Mouse (Mus musculus) 3134 (cell line): Measurements from ENCODE around the gene Dusp1.
A peak's percentile ranks its signal among the peaks of the same experiment; 100 is the strongest.

Experiments used
- DNase-seq: peaks from one replicate; pipeline ENCODE4 v3.0.0-alpha.2; 2011; ENCODE audit warnings: low spot score; ENCODE audit not compliant: insufficient read length; ENCODE audit errors: extremely low read depth

Dusp1 gene

DNA sequence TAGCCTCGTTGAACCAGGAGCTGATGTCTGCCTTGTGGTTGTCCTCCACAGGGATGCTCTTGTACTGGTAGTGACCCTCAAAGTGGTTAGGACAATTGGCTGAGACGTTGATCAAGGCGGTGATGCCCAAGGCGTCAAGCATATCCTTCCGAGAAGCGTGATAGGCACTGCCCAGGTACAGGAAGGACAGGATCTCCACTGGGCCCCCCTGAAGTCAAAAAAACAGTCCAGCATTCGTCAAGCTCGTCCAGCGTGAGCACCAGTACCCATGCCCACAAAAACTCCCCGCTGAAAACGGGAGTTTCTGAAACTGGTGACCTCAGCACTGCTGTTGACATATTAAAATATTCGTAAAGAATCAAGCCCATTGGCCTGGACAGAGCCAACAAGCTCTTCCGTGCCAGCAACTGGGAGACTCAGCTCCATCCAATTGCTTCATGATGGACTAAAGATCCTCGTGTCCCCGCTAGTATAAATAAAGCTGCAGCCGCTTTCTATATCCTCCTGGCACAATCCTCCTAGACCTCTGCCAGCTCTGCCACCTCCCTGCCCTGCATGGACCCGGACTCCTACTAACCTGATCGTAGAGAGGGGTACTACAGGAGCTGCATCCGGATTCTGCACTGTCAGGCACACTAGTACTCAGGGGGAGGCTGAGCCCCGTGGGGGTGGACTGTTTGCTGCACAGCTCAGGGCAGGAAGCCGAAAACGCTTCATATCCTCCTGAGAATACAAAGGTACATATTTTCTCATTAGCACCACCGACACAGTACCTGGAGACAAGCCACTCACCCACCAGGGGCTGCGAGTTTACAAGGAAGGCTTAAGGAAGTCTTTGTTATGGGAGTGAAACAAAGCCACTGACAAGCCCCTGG lies 54.7 kb downstream of the Dusp1 start:
- DNase-seq, result no peak

DNA sequence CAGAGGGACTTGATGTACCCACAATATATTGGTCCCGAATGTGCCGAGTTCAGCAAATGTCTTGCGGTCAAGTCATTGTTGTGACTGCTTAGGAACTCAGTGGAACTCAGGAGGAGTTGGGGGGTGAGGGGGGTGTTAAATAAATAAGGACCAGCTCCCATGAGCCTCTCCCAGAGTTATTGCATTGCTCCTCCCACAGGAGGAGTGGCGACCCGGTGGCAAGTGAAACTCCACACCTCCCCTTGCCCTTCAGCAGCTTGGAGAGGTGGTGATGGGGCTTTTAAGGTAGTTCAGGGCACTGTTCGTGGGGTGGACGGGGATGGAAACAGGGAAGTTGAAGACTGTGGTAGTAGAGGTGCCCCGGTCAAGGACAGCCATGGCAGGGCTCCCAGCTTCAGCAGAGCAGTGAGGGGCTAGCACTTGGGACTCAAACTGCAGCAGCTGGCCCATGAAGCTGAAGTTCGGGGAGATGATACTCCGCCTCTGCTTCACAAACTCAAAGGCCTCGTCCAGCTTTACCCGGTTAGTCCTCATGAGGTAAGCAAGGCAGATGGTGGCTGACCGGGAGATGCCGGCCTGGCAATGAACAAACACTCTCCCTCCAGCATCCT lies 55.8 kb downstream of the Dusp1 start:
- no peak for DNase-seq

DNA sequence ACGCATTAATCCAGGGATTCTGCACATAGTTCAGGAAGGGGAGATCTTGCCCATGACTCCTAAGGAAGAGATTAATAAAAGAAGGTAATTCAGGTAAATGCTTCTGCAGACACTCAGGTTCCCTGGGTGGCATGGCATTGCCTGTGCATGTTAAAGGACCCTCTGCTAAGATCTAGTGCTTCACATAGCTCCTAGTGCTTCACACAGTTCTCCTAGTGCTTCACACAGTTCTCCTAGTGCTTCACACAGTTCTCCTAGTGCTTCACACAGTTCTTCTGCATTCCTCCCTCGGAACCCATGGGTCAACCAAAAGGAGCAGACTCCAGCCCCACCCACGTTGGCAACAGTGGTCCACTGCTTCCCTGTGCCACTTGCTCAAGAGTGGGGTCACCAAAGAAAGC lies 56.7 kb downstream of the Dusp1 start:
- DNase-seq, result no peak

DNA sequence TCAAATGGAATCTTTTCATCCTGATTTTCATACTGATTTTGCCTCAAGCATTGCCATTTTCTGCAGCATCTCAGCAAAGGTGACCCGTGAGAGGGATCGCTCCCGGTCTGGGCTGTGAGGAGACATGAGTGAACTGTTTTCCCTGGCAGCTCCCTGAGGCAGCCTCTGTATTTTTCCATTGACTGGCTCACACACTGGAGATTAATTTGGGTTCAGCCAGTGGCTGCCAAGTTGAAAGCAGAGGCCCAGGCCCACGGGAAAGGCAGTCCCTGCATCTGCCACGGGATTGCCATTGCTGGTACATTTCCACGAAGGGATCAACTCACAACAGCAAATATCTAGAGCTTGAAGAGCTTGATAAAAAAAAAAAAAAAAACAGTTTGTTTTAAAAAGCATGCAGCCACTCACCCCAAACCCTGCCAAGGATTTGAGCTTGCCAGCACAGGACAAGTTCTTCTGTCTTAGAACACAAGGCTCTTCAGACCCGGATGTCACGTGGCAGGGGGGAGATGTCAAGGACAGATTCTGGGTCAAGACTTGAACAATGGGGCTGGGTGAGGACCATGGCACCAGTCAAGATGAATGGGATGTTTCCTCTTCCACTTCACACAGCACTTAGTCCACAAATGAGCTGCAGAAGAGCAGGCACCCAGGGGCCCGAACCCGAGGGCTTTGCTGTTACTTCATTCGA lies 57.8 kb downstream of the Dusp1 start:
- DNase-seq, result peak; percentile 46

DNA sequence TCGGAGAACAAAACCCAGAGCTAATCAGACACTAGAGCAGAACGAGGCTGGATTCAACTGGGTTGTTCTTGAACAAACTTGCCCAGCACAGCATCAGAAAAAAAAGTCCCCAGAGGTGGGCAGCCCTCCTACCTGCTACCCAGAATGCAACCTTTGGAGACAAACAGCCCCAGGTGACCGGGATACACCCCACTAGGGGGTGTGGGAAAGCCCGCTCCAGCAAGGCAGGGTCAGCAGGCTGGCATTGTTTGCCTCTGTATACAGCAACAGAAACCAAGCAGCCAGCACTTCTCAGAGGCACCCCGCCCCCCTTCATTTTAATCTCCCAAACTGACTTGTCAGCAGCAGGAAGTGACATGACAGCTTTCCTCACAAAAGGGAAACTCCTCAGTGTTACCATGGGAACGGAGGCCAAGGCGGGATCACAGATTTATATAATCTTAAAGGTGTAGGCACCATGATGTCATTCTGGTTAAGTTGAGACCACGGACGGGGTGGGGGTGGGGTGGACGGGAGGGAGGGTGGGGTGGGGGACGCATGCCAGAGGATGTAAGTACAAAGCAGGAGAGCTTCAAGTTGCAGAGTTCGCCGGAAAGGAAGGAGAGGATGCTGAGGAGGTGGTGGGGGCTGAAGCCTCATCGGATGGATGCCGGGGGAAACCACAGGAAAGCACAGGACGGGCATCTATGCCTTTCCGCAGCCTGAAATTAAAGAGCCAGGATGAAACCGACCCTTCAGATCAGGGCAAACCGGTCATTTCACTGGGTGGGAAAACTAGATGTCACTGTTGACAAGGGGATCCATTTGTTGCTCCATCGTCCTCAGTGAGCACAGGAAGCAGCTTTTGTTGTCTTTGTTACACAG lies 58.9 kb downstream of the Dusp1 start:
- DNase-seq, result no peak

DNA sequence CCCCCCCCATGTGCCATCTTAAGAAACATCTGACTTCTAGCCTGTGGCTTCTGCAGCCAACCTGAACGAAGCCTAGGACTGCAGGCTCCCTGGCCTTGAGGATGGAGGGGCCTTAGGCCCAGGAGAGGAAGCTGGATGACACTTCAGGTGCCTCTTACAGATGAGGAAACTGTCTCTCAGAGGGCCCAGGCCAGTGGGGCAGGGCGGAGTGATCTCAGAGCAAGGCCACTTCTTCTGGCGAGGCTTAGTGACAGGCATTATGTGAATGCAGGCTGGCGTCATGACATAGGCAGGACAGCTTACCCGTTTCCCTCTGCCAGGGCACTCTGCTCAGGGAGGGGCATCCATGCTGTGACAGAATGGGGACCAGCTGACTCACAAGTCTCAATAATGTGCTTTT lies 60.1 kb downstream of the Dusp1 start:
- DNase-seq, result no peak

DNA sequence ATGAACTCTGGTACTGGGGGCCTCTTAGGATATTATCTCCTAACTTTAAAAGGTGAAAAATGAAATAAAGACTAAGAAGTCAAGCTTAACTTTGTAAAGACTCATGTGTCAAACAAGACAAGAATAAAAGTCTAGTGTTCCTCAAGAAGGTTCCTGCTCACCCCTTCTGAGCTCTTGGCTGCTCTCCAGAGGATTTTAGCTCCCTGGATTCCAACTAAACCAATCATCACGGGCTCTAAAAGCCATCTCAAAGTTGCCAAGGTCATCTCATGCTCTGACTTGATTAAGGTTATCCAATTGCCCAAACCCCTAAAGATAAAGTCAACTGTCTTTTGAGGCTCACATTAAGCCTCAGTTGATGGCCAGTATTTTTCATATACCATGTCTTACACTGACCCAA lies 63.3 kb downstream of the Dusp1 start:
- no peak for DNase-seq

DNA sequence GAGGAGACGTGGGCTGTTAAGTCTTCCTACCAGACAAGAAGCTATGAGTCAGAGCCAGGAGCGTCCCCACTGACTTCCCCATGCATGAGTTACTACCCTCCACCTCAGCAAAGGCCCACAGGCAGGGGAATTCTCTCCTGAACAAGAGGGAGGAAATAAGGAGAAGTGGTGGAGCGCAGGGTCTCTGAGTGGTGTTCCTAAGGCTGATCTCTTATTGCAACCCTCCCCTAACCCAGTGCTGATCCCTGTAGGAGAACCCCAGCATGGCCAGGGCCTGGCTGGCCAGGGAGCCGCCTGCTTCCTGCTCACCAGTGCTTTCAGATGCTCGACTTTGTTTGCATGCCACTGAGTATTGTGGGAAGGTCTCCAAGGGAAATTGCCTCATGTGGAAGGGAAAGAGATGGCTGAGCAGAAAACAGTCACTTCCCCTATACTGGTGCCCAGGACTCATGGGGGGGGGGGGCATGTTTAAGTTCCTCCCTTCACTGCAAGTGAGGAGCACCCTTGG lies 64.5 kb downstream of the Dusp1 start:
- no peak for DNase-seq

DNA sequence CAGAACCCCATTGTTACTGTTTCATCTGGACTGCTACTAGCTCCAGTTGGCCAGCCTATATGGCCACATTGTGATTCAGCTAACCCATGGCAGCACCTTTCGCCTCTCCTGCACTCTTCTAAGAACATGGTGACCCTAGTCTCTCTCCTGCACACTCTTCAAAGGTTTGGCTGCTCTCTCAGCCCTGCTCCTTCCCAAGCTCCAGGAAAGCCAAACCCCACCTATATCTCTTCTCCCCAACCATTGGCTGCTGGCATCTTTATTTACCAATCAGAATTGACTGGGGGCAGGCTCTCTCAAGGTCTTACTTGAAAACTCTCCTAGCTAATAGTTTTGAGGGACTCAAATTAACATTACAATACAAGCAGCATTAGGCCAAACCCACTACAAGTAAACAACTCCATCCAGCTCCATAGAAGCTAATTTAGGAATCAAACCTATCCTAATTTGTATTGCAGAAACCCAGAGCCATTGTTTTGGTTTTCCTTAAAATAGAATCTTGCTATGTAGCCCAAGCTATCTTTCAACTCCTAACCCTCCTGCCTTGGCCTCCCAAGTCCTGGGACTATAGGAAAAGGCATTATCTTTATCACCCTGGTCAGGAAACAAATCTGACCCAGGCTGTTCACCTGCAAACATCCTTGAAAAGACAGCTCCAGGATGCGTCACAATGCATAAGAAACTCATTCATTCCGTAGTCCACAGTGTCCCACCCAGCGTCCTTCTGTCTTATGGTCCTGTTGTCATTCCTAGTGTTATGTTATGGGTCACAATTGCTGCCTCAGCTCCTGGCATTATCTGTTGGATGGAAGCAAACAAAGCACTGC lies 67.1 kb downstream of the Dusp1 start:
- DNase-seq, result no peak

DNA sequence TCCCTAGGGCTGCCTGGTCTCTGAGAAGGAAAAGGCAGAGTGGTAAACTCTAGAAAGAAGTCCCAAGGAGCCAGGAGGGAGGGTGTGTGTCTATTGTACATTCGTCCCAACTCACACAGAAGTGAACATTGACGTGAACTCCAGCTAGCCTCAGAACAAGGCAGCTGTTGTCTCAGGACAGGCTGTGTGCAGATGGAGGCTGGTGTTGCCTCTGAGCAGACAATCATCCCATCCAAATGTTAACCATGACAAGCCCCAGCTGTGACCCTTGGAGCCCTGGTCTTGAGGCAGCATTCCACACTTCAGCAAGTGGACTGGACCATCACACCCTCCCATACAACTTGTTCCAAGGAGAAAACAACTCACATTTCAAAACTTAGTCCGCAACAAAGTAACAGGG lies 69.7 kb downstream of the Dusp1 start:
- DNase-seq, result no peak

DNA sequence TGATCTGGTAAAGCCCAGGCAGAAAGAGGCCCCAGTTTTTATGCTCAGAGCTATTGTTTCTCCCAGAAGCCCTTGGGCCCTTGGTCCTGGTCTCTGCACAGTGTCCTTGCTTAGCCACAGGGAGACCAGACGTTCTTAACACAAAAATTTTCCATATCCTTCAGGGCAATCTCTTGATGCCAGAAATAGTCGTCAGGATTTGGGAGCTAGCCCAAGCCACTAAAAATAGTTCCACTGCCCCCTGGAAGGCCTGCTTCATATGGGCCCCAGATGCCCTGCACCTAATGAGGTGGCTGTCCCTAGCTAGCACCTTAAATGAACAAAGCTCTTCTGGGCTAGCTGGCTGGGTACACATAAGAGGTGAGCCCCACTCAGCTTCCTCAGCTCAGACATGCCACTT lies 71.0 kb downstream of the Dusp1 start:
- no peak for DNase-seq

DNA sequence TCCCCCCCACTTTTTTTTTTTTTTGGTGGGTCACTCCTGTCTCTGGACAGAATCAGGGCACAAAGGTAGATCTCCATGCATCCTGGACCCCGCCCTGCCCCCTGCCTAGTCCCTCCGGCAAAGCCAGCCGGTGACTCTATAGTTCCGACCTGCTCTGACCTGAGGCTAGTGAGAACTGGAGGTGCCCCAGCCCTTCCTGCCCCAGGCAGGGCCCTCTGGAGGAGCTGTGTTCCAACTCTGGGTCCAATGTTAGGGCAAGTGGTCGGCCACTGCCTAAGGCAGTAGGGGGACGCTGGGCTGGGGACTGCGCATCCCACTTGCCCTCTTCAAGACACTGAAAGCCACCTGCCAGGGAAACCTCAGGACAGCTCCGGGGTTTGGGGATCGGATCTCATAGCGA lies 71.9 kb downstream of the Dusp1 start:
- DNase-seq, result no peak

DNA sequence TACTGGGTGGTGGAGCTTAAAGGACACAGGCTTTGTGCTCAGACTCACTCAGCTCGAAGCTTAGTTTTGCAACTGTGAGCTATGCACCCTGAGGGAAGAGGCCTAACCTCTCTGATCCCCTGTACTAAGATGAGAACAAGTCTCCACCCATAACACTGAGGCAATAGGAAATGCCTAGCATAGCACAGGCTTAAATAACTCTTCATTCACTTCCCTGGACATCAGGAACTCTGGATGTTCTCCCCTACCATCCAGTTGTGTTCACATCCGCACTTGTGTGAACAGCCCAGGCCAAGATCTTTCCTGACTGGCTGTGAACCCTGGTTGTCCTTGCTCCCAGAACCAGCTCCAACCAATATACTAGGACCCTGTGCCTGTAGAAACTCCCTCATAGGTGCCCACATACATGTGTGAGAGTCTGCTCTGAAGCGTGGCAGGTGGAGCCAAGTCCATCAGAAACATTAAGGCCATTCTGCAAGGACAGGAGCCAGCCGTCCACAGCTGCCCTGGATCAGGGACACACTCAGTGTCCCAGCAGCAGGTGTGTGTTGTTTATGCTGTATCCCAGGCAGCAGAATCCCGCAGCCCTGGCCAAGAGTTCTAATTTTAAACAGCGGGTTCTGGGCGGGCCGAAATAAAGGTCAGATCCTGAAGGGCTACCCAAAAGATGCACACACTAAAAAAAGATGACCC lies 73.1 kb downstream of the Dusp1 start:
- no peak for DNase-seq

DNA sequence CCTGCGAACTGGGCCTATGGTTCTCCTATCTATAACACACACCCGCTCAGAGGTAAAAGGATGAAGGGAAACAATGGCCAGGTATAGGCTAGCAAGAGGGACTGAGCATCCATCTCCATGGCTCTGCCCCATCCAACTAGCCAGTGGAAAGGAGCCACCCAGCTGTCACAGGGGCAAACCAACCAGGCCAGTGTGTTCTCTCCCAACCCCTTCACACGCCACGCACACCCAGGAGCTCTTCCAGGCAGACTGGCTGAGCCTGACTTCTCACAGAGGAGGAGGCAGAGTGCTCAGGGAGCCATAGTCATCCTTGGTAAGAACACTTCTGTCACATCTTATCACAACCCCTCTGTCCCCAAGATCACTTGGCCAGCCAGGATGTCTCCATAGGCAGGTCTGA lies 74.0 kb downstream of the Dusp1 start:
- DNase-seq, result no peak

DNA sequence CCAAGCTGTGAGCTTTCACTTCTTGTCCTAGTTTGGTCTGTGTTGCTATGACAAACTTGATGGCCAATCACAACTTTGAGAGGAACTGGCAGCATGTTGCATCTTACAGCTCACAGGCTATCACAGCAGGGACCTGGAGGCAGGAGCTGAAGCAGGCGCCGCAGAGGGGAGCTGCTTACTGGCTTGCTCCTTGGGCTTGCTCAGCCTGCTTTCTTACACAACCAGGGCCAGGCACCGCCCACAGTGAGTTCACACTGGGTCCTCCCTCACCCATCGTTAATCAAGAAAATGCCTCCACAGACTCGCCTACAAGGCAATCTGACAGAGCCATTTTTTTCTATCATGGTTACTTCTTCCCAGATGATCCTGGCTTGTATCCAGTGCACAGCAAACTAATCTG lies 74.7 kb downstream of the Dusp1 start:
- DNase-seq, result no peak

DNA sequence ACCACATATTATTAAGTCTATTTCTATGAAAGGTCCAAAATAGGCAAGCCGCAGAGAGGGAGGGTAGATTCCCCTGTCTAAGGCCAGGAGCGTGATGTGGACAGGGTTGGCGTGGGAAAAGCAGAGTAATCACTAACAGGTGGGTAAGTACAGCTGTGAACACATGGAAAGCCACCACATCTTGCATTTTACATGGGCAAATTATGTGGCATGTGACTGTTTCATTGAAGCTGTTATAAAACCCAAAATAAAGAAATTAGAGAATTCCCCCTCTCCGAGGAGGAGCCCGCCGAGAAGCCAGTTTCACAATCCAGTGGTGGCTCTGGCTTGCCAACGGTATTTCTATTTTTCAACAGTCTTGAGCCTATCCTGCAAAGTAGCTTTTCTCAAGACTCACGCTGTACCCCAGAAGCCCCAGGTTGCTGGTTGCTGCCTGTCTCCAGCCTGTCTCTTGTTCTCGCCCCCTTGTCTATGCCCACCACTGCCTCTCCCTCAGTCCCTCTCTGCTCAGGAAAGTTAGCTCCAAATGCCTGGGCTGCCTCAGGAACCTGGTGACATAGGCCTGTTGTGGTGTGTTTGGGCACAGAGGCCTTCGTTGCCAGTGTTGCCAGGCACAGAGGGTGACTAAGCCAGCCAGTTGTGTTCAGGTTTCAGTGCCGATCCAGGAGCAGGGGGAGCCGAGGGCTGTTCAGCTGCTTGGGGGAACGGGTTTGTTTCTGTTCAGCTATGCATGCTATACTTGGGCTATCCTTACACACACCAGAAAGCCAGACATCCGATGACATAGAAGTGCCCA lies 77.1 kb downstream of the Dusp1 start:
- DNase-seq, result peak; percentile 73

DNA sequence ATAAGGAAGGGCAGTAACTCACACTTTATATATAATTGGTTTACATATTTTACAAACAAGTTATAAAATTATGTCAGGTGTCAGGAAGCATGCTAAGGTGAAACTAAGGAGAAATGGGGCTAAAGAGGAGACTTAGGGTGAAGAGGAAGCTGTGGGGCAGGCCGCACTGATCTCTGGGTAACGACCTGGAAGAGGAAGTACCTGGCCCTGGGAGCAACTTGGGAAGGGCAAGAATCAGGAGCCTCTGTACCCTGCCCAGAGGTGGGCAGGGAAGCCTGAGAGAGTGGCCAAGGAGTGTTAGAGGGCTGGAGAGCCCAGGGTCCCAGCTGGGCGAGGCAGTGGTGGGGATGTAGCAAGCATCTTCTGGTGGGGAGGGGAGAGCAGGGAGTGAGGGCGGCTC lies 81.0 kb downstream of the Dusp1 start:
- no peak for DNase-seq

DNA sequence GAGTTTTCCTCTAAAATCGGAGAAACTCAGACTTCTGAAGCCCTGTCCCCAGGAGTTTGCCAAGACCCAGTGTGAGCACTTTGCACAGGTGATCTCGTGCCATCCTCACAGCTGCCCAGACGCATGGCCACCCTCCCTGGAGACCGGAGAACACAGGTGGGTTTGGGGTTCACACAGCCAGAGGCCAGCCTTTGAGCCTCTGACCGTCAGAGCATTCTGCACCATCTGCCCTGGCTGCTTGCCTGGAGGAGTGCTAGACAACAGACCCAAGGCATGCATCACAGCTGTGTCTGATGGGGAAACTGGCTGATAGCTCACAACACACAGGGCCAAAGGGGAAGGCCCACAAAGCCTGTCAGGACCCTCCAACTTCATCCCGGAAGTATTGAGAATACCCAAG lies 82.3 kb downstream of the Dusp1 start:
- no peak for DNase-seq
